Mouse (Mus musculus): ENCODE results near the gene Gins2.
A peak's percentile ranks its signal among the peaks of the same experiment; 100 is the strongest.

Gins2 gene

DNA sequence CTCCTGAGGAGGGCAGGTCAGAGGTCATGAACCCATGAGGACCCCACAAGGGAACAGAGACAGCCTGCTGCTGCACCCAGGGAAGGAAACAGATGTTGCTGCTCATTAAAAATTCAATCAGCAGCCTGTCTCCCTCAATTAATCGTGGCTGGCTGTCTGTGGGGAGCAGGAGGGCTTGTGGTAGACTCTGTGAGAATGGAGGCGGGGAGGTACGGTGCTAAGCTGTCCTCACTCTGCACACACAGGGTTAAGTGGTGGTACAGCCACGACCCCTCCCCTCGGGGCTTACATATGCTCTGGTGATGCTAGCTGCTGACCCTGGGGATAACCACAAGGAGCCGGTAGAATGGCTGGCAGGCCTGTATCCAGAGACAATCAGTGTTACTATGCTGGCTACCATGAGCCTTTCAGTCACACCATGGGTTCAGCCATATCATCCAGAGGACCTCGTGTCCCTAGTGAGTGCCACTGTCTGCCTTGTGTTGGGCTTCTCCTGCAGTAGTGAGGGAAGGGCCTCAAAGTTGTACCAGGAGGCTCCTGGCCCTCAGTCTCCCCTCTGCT lies 23.9 kb downstream of the Gins2 start:
- no peak for DNase-seq (ENCODE audit: low read depth)

DNA sequence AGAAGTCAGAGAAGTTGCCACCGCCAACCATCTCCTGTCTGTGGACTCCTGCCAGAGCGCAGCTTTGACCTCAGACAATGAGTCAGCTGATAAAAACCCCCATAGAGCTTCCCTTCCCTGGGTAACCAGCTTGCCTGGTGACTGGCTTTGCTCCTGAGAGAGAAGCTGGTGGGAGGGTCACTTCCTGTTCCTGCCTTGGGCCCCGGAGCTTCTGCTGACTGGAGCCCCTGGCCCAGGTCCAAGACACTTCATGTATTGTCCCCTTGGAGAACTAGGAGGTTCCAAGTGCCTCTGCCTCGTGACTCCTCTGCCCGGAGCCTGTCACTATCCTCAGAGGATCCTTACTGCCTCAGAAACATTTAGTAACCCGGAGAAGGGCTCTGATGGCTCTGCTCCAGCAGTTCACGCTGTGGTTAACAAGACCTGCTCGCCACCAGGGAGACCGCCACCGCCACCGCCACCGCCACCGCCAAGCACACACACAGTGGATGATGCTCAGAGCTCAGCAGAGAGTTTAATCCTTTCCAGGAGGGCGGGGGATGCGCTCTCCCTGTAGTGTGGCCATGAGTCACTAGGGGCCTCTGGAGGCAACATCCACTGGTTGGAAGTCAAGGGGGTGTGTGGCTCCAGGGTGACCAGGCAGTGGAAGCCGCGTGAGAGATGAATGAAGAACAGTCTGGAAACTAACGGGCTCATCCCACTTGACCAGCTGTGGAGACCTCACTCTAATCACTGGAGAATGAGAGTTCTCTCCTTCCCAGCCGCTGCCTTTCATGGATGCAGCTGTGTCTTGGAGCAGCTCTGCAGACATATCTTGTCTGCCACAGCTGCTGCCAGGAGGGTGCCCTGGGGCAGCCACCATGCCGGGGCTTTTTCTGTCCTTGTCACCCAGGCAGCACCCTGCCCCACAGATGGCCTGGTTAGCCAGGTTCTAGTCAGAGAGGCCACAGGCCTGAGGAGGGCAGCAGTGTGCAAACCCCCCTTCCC lies 25.0 kb downstream of the Gins2 start:
- DNase-seq (ENCODE audit: low read depth) = peak; percentile 93

DNA sequence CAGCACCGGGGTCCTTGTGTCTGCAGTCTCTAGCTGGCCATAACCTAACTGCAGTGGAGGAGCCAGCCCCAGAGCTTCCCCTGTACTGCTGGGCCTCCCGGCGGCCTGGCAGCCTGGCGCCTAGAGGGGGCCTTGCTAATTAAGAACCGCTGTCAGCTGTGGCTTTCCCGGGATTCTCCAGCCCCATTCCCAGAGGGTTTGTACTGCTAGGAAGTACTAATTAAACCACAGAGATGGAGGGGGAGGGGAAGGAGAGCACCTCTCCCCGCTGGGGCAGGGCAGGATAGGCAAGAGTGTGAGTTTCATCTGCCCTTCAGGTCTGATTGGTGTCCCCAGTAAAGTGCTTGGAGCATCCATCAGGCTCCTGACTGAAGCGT lies 25.8 kb downstream of the Gins2 start:
- no peak for DNase-seq (ENCODE audit: low read depth)

DNA sequence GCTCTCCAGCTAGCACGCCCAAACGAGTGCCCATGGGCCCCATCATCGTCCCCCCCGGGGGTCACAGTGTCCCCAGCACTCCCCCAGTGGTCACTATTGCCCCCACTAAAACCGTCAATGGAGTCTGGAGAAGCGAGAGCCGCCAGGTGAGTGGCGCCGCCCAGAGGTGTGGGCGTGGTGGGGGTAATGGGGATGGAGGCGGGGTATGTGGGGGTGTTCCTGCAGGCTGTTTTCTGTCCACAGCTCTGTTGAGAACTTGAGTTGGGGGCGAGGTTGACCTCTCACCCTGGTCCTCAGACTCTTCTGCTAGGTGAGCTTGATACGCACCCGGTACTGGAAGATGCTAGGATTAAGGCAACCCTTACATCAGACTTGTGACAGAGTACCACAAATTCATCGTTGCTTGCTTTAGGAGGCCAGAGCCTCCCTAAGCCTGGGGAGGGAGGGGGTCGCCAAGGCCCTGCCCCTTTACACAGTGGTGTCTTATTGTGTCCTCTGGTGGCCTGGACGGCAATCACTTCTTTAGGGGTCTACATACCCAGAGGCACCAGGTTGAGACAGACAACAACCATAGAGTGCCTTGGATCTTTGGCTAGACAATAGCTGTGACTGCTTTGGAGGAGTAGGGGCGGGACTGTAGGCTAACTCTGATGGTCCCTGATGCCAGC lies 26.3 kb downstream of the Gins2 start:
- no peak for DNase-seq (ENCODE audit: low read depth)

DNA sequence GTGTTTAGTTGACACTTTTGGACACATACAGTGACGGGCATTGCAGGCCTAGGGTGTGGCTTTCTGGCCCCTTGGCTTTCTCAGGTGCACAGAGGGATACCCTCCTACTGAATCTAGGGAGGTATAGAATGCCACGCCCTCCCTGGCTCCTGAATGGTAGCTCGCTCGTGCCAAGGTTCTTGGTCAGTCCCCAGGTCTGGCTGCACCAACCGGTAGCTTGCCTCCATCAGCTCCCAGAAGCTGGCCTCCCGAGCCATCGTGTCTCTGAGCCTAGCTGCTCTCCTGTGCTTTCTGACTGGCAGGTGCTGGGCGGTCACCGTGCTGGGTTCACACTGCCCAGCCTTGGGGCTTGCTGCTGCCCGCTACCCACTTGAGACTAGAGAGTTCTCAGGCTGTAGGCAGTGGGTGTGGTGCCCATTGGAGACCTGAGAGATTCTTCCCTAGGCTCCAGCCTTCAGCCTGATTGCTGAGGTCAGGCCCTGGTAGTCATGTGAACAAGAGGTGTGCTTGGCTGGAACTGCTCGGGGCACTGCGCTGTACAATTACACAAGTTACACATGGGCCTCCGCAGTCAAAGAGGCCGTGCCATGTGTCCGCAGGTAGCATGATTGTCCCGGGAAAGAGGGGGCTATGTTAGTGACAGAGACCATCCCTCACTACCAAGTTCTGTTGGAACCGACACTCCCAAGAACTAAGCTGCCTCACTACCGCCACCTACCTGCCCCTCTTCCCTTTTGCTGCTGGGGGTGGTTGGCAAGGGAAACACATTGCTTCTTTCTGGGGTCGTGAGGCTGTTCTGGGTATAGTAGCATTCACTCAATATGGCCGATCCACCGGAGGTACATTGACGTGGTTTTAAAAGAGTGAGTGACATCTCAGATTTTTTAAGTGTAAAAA lies 27.3 kb downstream of the Gins2 start:
- no peak for DNase-seq (ENCODE audit: low read depth)

DNA sequence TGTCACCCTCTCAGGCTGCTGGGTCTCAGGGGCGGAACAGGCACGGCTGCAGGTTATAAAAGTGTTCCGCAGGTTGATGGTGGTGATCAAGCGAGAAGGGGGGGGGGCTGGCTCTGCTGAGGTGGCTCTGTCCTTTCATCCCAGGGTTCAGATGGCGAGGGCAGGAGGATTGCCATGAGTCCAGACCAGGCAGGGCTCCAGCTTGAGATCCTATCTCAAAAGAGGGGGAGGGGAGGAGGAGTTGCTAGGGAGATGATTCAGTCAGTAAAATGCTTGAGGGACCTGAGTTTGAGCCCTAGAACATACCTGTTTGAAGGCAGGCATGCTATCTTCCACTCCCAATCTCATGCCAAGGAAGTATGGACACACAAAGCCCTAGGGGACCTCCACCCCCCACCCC lies 28.6 kb downstream of the Gins2 start:
- DNase-seq (ENCODE audit: low read depth) = no peak

DNA sequence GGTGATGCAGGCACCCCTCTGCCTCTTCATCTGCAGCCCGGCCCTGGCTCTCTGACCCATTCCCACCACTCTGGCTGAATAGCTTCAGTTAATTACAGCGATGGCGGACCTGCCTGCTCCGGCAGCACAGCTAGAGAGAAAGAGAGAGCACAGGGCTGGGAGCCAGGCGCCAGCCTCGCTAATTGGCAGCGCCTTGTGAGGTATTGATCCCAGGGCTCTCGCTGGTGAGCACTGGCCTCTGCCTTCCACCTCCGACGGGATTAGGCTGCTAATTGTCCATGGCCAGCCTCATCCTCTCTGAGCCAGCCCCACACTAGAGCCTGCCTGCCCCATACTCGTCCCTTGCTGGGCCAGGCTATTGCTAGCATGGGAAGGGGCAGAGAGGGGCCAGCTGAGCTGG lies 29.4 kb downstream of the Gins2 start:
- DNase-seq (ENCODE audit: low read depth) = no peak

DNA sequence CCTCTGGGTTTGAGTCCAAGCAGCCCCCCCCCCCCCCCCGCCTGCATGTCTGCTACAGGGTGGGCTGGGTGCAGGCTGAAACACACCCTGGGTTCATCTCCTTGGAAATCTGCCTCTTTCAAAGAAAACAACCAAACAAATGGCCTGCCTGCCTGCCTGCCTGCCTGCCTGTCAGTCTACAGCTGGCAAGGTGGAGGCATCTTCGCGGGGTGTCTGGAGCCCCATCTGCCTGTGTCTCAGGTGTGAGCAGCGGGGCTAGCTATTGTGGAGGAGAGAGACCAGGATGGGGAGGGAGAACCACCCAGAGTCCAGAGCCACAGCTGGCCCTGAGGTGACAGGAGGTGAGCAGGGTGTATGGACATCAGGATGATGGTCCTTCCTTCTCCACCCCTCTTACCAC lies 30.9 kb downstream of the Gins2 start:
- DNase-seq (ENCODE audit: low read depth) = no peak

DNA sequence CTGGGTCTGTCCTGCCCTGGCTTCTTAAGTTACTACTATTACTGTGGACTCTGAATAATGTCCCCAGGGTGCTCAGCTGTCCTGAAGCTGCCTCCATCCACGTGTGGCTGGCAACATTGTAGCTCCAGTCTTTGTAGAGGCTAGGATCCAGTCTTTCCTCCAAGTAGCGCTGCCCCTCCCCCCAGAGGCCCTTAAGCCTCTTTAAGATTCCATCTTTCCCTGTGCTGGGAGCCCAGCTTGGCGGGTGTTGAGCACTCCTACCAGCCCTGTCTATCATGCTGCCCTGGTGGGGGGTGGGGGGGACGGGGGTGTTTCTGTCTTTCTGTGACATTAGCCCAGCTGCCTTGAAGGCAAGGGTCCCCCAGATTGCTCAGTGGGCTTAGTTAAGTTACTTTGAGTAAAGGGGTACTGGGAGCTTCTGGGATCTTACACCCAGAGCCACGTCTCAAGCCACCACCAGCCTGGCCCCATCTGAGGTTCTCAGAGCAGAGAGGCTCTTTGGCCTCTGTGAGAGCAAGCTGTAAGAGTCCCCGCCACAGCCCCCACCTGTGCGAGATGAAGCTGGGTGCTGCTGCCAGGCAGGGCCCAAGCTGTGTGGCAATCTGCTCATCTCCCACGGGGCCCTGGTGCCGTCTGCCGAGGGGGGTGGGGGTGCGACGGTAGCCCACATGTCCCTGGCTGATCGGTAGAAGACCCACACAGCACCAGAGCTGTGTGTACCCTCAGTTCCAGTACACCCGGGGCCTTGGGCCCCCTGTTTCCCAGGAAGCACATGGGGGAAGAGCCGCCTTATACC lies 31.7 kb downstream of the Gins2 start:
- no peak for DNase-seq (ENCODE audit: low read depth)

DNA sequence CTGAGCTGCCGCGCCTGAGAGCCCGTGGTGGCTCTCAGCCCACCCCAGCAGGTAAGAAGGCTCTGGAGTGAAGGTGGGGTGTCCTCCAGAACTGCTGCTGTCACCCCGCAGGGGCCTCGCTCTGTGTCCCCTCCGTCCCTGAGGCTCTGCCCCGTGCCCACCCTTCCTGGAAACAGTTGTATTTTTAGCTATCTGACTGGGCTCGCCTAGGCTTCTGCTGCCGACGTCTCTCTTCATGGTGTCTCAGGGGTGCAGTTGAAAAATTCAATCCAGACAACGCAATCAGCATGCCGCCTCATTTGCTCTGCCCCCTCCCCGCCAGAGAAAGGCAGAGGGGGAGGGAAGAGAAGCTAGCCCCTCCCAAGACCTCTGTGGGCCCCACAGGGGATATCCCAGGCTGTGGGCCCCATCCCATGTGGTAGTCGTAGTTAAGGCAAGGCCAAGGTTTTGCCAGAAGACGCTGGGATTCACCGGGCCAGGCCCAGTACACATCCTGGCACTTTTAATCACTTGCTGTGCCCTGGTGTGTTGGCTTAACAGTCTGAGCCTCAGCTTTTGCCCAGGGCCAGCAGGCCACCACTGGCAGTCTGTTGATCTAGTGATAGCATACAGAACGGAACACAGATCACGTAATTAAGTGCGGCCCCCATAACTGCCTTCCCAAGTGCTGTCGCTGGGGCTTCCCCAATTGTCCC lies 32.8 kb downstream of the Gins2 start:
- DNase-seq (ENCODE audit: low read depth) = no peak

DNA sequence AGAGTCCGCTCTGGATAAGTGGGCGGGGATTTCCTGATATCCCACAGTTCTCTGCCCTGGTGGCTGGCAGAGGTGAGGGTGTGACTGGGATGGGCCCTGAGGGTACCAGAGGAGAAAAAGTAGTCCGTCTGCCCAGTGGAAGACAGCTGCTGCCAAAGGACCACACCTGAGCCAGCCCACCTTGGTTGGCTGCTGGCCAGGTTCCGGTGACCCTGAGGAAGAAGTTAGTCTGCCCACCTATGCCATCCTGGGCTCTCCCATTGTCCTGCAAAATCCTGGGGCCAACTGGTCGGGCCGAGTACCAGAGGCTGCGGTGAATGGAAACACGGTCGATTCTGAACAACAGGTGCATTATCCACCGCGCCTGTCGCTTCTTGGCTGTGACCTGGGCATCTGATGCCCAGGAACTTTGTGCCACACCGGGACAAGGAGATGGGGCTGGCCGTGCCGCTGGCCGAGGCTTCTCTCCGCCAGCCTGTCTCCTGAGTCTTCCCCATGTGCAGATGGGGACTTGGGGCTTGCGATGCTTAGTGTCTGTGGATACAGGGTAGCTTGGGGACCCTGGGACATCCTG lies 34.6 kb downstream of the Gins2 start:
- no peak for DNase-seq (ENCODE audit: low read depth)

DNA sequence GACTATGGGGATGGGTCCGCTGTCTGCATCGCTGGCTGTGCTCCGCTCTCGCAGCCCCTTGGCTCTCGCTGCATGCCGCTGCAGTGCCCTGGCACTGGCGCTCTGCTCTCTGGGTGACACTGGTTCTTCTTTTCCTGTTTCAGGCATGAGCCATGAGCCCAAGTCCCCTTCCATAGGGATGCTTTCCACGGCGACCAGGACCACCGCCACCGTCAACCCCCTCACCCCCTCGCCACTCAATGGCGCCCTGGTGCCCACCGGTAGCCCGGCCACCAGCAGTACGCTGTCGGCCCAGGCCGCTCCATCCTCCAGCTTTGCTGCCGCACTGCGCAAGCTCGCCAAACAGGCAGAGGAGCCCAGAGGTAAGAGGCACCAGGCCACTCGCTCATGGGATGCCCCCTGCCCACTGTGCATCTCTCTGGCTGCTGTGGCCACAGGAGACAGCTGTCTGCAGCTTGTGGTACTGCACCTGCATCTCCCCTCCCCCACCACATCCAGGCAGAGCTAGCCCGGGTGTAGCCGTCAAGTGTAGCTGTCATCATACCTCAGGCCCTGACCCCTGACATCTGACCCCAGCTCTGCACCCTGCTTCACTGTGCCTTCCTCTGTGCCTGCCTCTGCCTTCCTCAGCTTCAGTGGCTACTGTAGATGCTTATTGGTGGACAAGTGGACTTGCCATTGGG lies 35.5 kb downstream of the Gins2 start:
- no peak for DNase-seq (ENCODE audit: low read depth)

DNA sequence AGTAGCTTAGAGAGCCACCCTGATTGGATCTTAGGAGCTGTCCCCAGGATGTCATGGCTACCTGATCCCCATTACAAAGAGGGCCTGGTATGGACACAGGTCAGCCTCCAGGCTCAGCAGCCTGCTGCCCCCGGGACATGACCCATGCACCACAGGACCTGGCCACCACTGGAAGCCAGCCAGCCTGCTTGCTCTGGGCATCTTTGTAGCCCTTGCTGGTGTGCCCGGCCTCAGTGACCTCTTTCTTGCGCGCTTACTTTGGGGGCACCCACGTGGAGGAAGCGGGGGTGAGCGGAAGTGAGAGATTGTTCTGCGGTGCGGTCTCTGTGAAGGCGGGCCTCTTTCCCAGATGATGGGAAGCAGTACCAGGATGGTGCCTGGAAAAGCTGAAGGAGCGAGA lies 36.6 kb downstream of the Gins2 start:
- DNase-seq (ENCODE audit: low read depth) = no peak

DNA sequence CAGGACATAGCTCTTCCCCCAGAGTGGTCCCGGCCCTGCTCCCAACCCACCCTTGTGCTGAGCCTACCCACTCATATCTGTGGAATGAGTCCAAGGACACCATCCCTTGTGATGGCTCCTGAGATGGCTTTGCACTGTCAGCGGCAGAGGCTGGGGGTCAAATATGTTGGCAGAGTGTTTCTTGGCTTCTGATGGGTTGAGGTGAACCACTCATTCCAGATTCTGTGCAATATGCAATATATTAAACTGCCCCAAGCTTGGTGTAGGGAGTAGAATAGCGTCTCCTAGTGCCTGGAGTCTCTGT lies 37.5 kb downstream of the Gins2 start:
- DNase-seq (ENCODE audit: low read depth) = no peak

DNA sequence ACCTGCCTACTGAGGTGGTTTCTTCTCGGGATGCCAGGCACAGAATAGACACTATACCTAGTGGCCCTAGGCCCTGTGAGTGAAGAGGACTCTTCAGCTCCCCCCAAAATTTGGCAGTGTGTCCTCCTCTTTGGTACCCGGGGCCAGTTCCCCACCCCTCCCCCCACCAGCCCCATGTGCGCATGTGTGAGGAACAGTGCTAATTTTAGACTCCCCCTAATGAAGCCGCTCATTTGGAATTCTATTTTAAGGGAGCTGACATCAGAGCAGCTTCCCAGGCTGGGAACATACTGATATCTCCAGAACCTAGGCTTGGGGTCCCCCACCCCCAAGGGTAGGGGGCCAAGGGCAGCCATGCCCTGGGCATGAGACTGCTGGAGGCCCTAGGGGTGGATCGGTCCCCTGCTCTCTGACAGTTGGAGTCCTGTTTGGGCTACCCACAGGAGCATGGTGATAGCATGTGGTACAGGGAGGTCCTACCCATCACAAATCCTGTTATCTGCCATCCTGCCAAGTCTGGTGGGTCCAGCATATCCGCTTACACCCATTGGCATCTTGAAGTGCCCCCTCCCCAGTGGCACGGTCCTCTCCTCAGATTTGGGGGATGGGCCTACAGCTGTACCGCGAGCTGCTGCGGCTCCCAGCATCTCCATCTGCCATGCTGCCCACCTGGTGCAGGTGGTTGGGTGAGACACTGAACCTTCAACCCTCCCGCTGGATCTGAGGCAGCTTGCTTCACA lies 38.0 kb downstream of the Gins2 start:
- no peak for DNase-seq (ENCODE audit: low read depth)

DNA sequence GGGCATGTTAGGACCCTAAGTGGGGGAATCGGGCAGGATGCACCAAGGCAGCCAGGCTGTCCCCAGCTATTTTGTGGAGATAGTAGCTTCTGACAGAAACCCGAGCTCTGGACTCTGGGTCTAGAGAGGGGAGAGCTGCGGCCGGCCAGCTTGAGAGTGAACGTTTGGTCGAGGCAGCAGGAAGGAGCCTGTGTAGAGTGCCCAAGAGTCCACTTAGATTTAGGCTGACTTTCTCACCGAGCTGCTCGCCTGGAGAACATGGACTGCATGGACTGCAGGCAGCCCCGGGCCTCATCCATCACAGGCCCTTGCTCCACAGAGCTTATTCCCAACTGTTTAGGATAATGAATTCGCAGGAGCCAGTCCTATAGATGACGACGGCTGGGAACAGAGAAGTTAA lies 38.7 kb downstream of the Gins2 start:
- DNase-seq (ENCODE audit: low read depth) = no peak

DNA sequence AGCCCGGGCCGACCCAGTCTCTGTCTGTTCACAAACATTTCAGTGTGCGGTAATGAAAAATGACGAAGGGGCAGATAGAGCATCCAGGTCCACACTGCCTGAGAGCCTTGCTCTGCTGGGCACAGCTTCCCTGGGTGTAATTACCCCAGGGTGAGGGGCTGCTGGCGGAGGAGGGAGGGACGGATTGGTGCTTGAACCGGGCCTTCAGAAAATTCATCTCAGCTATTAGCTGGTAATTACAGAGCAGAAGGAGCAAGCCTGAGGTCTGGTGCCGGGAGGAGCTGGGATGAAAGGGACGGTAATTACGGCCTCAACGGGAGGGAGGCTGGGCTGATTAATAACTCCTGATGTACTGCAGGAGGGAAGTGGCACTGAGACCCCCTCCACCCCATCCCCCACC lies 39.2 kb downstream of the Gins2 start:
- no peak for DNase-seq (ENCODE audit: low read depth)

DNA sequence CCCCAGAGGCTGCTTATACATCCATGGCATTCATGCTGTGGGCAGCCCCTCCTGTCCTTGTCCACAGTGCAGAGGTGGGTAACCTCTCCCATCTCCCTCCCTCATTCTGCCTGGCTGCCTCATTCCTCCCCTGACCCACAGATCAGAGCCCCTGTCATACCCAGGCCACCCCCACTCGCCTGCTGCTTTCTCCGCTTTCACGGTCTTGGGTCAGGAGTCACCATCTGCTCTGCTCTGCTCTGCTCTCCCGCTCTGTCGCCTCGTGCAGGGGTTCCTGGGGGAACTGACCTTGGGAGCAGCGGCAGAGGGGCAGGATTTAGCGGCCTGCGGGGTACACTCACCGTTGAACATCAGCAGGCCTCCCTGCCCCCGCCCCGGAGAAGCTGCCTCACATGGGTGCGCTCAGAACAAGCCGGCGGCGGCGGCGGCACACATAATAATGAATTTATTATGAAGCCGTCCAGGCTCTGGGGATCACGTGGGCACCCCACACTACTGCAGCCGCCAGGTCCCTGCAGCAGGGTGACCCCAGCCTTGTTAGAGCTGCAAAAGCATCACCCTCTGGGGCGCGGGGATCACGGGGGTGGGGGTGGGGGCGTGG lies 39.7 kb downstream of the Gins2 start:
- DNase-seq (ENCODE audit: low read depth) = no peak

DNA sequence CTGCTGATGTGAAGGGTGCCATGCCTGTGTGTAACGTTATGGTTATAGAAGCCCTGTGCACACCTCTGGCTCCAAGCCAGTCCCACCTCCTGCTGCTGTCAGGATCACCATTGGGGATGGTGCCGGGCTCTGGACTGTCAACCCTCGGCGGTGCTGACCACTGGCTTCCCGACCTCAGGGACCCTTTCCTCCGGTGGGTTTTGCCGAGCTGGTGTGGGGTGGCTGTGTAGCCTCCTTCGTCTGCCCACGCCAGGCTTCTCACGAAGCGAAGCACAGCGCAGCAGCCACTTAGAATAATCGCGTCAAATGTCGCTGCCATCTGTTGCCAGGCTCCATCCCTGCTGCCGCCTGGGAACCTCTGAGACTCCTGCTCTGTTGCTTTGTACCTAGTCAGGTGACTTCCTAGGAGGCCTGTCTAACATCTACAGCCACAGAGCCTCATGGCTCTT lies 40.8 kb downstream of the Gins2 start:
- no peak for DNase-seq (ENCODE audit: low read depth)
